Mouse (Mus musculus): ENCODE data around the gene Ccdc102a.

- no peak for TF ChIP-seq HCFC1 (IDR thresholded peaks at IDR 0.05; ENCODE audit: borderline replicate concordance, insufficient read depth, low read length)
- no peak for TF ChIP-seq ZC3H11A (IDR thresholded peaks at IDR 0.05; ENCODE audit: borderline replicate concordance, low read depth, low read length)
Observed at GRCm38 (mm10) chr8:94862487-94863220, 55.2 kb downstream of the Ccdc102a start.

All from ES-E14 (cell line).